Mouse (Mus musculus) lung, postnatal 10 days (tissue): ENCODE results near the gene Irf2bp1.

Experiments
- DNase-seq: peaks from one replicate; pipeline ENCODE4 v3.0.0; 2021

The Irf2bp1 gene

DNA sequence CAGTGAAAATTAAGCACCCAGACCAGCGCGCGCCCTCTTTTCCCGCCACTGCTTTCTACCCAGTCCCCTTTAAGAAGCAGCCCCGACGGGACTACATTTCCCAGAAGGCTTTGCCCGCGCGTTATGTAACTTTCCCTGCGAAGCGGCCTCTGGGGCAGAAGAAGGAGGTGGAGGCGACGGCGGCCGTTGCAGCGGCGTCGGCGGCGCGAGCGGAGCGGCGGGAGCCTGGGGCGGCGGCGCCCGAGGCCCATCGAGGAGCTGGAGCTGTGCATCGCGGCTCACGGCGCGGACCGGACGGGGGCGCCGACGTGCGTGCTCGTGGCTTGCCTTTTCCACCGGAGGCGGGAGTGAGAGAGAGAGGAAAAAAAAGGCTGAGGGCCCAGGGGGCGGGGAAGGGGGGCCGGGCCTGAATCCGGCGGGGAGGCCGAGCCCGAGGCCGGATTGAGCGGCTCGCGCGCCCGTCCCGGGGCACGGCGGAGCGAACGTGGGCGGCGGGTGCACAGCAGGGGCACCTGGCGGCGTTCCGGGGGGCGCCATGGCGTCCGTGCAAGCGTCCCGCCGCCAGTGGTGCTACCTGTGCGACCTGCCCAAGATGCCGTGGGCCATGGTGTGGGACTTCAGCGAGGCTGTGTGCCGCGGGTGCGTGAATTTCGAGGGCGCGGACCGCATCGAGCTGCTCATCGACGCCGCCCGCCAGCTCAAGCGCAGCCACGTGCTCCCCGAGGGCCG is at the start of gene Irf2bp1:
TSS of gene Irf2bp1 (plus strand) at position 143 of the 729 bp plus-strand sequence.
- peak; percentile 97 for DNase-seq

DNA sequence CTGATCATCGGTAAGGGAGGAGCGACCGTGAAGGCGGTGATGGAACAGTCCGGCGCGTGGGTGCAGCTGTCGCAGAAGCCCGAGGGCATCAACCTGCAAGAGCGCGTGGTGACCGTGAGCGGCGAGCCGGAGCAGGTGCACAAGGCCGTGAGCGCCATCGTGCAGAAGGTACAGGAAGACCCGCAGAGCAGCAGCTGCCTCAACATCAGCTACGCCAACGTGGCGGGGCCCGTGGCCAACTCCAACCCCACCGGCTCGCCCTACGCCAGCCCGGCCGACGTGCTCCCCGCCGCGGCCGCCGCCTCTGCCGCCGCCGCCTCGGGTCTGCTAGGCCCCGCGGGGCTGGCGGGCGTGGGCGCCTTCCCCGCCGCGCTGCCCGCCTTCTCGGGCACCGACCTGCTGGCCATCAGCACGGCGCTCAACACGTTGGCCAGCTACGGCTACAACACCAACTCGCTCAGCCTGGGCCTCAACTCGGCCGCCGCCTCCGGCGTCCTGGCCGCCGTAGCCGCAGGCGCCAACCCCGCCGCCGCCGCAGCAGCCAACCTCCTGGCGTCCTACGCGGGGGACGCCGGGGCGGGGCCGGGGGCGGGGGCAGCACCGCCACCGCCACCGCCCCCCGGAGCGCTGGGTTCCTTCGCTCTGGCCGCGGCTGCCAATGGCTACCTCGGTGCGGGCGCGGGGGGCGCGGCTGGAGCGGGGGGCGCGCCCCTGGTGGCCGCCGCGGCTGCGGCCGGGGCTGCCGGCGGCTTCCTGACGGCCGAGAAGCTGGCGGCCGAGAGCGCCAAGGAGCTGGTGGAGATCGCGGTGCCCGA is 46.1 kb upstream of the Irf2bp1 start:
- peak; percentile 63 for DNase-seq

DNA sequence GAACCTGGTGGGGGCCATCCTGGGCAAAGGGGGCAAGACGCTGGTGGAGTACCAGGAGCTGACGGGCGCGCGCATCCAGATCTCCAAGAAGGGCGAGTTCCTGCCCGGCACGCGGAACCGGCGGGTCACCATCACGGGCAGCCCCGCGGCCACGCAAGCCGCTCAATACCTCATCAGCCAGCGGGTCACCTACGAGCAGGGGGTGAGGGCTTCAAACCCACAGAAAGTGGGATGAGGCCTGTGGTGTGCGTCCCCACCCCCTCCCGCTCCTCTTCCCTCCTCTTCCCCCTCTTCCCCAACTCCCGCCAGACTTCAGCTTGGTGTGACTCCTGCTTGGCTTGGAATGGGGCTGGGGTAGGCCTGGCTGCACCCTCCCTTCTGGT is 45.5 kb upstream of the Irf2bp1 start:
- no peak for DNase-seq

DNA sequence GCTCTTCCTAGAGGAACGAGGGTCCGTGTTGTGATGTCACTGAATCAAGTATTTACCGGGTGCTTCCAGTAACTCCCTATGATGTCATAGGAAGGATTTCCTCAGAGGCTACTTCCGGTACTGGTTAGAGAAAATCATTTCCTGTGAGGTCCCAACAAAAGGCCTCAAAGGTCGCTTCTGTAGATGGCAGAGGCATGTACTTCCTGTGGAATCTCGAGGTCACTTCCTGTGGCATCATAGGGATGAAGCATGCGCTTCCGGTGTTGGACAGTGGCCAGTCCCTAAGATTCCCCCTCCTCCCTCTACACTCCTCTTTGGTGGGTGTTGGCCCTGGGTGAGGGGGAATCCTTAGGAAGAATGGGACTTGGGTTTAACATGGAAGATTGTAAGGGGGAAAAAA is 44.4 kb upstream of the Irf2bp1 start:
- peak; percentile 66 for DNase-seq

DNA sequence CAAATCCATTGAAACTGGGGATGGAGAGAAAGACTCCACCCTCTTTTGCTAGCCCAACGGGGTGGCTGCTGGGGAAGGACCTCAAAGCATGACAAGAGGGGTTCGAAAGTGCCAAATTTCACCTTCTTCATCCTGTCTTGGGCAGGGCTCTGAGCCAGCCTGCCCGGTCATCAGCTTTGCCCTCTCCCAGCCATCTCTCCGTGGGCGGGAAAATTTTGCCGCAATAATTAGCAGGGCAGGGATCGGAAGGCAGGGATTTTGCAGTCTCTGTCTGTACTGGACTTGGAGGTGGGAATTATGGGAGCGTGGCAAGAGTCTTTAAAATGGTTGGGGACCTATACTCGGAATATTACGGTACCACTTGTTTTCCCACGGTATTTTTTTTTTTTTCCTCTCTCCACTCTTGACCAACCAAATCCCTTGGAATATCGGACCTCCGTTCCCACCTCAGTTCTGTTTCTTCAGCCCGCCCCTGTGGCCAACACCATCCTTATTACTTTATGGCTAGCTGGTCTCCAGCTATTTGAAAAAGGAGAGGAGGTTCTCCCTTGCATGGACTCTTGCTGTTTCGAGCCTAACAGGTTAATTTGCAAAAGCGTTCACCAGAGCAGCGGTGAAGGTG is 41.6 kb upstream of the Irf2bp1 start:
- DNase-seq: no peak

DNA sequence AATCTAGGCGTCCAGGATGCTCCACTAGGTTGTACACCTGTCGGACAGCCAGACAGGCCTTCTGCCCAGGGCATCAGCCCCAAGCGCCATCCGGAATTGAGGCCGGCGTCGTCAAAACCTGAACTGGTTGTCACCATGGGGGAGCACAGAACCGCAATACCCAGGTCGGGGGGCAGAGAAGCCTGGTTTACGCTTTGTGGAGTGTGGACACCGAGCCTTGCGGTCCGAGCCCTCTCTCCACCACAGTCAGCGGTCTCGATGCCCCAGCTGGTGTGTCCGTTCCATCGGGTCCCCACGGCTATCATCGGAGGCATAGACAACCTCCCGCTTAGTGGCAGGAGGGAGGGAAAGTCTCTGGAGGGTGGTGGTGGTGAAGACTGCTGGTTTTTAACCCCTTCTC is 41.0 kb upstream of the Irf2bp1 start:
- no peak for DNase-seq

DNA sequence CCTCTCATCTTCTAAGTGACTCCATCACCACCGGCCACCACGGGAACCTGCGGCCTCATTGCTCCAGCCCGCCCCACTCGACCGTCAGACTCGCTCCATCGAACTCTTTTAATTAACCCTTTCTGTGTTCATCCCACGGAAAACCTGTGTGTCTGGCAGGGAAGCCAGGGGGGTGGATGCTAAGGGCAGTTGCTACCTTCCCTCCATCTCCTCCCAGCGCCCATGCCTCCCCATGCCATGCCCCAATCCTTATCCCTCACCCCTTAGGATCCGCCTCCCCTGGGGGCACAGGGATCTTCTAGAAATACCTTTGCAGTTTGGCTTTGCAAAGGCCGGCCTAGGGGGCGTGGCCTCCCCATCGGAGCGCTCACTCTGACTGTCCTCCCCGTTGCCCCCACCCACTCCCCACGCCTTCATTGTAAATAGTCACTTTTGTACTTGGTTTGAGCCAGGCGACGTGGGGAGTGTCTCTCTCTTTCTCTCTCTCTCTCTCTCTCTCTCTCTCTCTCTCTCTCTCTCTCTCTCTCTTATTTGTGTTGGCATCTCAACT is 40.5 kb upstream of the Irf2bp1 start:
- no peak for DNase-seq

DNA sequence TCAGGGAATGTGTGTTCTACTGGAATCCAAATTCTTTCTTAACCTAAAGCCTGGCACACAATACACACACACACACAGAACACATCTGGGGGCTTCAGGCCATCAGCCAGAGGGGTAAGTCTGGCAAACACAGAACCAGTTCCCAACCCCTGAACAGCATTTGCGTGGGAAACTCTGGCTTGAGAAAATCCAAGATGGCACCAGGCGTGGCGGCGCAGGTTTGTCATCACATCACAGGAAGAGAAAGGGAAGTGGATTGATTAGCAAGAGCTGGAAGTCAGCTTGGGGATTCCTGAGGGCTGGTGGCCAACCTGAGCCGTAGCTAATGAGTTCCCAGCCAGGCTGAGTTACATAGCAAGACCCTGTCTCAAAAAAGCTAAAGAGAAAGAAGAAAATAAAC is 38.5 kb upstream of the Irf2bp1 start:
- DNase-seq: no peak

DNA sequence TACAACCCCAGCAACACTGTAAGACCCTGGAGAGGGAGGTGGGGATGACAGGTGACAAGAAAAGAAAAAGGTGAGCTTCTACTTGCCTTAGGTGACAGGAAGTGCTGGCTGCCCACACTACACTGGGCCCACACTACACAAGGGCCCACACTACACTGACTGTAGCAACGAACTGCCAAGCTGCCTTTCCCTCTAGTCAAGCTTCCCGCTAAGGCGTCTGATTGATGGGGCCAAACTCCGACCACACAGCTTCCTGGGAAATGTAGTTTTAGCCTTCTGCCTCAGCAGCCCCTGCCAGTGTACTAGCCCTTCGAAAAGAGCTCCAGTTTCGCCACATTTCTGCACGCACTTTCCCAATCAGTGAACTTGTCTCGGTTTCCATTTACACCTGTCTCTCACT is 36.2 kb upstream of the Irf2bp1 start:
- DNase-seq: peak; percentile 28

DNA sequence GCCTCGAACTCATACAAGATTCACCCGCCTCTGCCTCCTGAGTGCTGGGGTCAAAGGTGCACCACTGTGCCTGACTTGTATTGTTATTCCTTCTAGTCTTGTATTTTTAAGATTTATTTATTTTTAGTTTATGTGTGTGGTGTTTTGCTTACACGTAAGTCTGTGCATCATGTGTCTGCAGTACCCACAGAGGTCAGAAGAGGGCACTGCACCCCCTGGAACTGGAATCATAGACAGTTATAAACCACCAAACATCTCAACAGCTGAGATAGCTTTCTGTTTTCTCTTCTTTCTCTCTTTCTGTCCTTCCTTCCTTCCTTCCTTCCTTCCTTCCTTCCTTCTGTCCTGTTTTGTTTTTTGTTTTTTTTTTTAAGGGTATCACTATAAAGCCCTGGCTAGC is 32.9 kb upstream of the Irf2bp1 start:
- no peak for DNase-seq

DNA sequence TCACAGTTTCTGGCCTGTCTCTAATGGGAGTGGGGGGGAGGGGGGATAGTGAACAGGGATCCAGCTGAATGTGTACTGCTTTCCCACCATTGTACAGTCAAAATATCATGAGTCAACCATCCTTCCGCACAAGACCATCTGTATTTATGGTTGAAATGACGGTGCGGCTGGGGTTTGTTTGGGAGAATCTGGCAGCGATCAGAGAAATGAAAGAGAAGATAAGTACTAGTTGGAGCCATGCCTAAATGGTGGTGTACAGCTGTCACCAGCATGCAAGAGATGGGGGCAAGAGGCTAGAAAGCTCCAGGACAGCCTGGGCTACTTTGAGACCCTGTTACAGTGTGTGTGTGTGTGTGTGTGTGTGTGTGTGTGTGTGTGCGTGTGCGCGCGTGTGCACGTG is 25.5 kb upstream of the Irf2bp1 start:
- DNase-seq: no peak

DNA sequence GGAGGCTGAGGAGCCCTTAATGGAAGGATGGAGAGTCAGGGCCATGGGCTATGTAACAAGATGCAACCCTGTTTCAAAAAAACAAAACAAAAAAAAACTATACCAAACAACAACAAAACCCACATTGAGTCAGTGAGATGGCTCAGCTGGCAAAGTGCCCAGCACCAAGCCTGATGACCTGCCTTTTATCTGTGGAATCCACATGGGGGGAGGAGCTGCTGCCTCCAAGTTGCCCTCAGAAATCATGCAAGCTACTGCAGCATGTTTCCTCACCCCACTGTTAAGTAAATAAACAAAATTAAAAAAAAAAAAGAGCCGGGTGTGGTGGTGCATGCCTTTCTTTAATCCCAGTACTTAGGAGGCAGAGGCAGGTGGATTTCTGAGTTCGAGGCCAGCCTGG is 17.3 kb upstream of the Irf2bp1 start:
- no peak for DNase-seq

DNA sequence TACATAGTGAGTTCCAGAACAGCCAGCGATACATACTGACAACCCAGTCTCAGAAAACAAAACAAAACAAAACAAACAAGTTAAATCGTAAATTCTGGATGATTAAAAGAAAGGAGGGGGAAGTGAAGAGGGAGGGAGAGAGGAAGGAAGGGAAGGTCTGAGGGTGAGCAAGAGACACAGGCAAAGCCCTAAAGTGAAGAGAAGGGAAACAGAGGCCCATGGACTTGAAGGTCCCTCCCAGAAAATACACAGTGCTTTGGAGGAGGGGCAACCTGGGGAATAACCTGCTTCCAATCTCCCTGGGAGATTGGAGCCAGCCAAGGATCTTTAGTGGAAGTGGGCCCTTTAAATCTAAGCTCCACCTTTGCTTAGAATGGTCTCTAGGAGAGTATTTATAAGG is 16.7 kb upstream of the Irf2bp1 start, which contains the start of gene Nanos2:
TSS of gene Nanos2 (plus strand) at position 301 of the 400 bp plus-strand sequence.
- DNase-seq: no peak

DNA sequence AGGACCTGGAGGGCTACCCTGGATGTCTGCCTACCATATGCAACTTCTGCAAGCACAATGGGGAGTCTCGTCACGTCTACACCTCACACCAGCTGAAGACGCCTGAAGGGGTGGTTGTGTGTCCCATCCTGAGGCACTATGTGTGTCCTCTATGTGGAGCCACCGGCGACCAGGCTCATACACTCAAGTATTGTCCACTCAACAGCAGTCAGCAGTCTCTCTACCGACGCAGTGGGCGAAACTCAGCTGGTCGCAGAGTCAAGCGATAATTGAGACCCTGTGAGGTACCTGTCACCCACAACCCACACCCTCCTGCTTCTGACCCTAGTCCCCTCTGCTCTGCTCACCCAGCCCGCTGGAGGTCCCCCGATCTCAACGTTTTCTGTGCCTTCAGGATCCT is 16.1 kb upstream of the Irf2bp1 start:
- DNase-seq: no peak

DNA sequence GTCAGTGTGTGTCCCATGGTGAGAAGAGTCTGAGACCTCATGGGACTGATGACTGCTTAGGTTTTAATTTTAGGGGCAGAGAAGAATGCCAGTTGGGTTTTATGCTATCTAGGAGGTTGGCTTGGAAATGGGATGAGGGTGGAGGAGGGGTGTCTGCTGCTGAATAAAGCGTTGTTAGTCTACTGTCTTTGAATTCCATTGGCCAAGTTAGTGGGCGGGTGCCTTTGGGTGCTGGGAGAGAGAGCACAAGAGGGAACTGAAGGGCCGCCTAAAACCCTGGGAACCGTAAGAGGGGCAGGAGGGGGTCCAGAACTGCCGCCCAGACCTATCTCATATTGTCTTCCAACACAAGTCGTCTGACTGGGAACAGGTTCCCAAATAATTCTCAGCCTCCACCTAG is 15.1 kb upstream of the Irf2bp1 start:
- no peak for DNase-seq

DNA sequence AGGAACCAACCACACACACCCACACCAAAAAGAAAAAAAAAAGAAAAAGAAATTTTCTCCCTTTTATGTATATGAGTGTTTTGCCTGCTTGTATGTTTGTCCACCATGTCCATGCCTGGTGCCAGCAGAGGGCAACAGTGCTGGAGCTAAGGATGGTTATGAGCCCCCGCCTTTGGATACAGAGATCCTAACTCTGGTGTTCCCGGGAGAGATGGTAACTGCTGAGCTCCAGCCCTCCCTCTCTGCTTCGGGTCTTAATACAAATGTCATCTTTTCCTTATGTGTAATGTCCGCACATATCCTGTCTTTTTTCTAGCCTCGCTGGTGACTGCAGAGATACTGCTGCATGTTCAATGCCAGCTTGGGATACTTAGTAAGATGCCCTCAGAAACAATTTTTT is 13.8 kb upstream of the Irf2bp1 start:
- no peak for DNase-seq

DNA sequence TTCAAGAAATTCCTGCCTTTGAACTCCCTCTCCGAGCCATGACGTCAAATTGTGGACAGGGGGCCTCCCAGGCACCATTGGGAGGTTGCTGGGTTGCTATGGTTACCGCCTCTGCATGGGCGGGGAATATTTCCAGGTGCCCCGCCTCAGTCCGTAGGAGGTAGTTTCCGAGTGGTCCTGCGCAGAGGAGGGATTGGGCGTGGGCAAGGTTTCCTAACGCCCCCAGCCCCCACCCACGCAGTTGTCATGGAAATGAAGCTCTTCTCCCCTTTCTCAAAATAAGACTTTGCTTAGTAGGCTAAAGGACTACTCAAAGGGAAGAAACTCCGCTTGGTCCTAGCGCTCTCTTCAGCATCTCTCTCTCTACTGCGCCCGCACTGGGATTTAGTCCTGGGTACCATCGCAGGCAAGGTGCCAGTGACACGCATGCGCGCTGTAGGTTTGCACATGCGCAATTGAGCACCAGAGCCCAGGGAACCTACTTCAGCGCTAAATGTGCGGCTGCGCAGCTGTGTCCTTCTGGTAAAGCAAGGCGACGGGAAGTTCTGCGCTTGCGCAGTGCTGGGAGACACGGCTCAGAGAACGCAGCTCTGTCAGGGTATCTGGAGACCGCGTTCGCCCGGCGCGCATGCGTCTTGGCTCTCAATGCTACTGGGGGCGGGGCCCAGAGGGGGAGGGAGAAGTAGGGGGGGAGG is 13.1 kb upstream of the Irf2bp1 start, which contains the start of gene Mypop:
TSS of gene Mypop (plus strand) at position 645 of the 695 bp plus-strand sequence.
- DNase-seq: peak; percentile 99

DNA sequence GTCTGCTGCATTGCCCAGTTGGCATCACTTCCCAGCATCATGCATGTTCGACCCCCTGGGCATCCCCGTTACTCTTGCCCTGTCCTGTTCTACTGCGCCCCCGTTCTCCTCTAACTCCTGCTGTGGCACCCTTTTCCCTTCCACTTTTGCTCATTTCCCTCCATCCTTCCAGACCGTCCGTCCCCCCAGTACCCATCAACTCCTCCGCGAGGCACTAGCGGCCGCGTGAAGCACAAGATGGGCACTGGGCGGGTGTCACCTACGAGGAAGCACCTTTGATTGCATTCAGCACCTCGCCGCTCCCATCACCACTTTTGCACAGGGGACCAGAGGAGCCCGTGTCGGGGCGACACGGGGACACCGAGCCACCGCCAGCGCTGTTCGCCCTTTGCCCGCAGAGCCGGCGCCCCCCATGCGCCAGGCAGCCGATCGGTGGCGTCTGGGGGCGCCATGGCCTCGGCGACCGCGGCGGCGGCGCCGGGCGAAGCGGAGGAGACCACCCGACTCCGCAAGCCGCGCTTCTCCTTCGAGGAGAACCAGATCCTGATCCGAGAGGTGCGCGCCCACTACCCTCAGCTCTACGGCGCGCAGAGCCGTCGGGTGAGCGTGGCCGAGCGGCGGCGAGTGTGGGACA is 12.1 kb upstream of the Irf2bp1 start:
- DNase-seq: no peak

DNA sequence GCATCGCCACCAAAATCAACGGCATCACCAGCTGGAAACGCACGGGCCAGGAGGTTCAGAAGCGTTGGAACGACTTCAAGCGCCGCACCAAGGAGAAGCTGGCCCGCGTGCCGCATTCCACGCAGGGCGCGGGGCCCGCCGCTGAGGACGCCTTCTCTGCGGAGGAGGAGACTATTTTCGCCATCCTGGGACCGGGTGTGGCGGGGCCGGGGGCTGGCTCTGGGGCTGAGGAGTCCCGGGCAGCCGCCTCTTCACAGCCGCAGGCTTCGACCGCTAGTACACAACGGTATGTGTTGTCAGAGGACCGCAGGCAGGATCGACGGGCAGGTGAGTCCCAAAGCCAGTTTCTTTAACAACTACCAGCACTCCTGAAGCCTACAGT is 11.6 kb upstream of the Irf2bp1 start:
- peak; percentile 36 for DNase-seq

DNA sequence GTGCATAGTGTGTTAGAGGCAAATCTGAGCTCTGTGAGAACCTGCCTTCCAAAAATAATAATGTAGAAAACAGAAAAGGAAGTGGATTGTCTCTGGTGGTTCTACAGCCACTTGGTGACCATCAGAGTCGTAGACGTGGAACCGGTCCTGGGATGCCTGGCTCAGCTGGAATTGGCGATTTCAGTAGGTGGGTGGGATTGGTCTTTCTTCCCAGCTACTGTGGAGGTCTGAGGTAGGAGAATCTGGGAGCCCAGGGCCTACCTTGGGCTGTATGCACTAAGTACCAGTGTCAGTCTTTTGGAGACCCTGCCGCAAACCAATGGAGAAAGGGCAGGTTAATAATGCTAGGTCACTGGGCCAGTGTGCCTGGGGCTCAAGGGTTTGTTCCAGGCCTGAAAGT is 10.8 kb upstream of the Irf2bp1 start:
- no peak for DNase-seq

DNA sequence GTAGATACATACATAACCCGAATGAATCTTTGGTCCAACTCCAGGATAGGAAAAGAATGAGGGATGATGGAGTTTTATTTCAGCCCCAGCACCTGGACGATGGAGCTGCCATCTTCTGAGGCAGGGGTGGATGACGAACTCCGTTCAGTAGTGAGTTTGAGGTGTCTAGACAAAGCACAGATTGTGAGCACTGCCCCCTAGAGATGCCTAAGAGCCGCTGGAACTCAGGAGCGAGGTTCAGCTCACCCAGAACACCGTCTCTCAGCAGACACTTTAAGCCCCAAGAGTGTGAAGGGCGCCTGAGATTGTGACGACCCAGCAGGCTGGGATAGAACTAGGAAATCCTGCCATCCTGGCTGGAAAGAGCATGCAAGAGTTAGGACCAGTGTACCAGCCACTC is 5.0 kb upstream of the Irf2bp1 start:
- DNase-seq: no peak

DNA sequence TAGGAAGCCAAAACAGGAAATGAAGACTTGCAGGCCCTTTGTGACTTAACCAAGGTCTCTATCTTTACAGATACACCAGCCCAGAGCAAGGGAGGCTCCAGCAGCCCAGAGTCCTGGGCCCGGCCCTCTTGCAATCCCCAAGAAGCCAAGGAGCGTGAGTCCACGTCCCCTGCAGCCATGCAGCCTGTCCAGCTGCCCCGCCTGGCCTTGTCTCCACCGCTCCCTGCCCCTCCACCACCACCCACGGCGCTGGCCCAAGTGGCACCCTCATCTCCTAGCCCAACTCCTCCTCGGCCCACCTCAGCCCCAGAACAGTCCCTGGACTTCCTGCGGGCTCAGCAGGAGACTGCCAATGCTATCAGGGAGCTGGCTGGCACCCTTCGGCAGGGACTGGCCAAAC is 3.4 kb upstream of the Irf2bp1 start:
- DNase-seq: peak; percentile 27
